Mouse (Mus musculus): ENCODE results near the gene Adrm1.

DNA sequence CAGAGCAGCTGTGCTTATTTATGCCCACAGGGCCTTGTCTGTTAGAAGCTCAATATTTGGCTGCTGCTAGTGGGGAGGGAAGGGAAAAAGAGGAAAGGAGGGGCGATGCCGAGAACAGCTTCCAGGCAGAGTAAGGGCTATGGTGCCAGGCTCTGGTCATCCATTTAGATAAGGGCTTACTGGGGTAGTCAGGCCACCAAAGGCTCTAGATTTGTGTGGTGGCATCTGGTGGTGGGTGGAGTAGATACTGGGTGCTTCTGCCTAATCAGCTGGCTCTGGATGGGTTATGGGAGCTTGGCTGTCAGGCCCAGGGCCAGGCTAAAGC, 34.6 kb downstream of the Adrm1 start:
- no peak for TF ChIP-seq CTCF (IDR thresholded peaks at IDR 0.05; ENCODE audit: extremely low read depth, insufficient read length, insufficient replicate concordance, low read depth, low read length)
- no peak for TF ChIP-seq POLR2A (IDR thresholded peaks at IDR 0.05; ENCODE audit: low read depth, low read length)
